Comparison of ENCODE assay signal across 17 mouse cellular contexts in the genomic region with DNA sequence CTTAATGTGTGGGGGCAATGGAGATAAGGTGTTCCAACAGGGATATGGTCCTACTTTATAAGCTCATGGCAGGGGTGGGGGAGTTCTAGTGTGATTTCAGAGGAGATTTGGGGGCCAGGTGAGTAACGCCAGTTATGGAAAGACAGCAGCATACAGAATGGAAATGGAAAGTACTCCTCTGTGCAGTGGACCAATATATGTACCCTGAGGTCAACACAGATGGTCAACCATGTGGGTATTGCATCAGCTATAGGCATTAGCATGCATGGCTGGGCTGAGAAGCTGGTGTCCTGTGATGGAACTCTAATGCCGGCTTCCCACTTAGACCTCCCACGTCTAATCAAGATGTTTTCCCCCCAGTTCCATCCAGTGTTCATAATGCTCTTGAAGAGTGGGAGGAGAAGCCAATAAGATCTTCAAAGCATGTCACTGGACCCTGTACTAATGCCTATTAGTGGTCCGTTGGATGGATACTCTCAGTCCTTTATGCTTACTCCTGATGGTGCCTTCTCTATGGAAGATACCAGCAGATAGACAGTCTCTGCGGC.
"Had no signal": no experiment of that assay in that cellular context is flagged by ENCODE, and none has a peak within 500 bp of the region (broad histone marks: within the 10 kb centered on the region; RNA-seq: fewer than 3 reads in every experiment).

No protein-coding gene starts in this region.

- H3K27ac ChIP-seq: midbrain, embryonic 10.5 days; midbrain, embryonic 12.5 days; neural tube, embryonic 13.5 days; neural tube, embryonic 15.5 days had no signal

- DNase-seq: lung, adult 18-20 months; lung, embryonic 14.5 days; lung, postnatal 10 days; lung, postnatal 4 days; midbrain, embryonic 14.5 days; right cerebral cortex, adult 18-20 months; right cerebral cortex, postnatal 25 days; right cerebral cortex, postnatal 4 days; spleen, adult 18-20 months; thymus, adult 18-20 months; thymus, postnatal 14 days; thymus, postnatal 36 days had no signal

- H3K4me3 ChIP-seq: midbrain, embryonic 10.5 days; midbrain, embryonic 12.5 days; myocyte; neural tube, embryonic 13.5 days; neural tube, embryonic 15.5 days had no signal

- H3K27me3 ChIP-seq: midbrain, embryonic 12.5 days; neural tube, embryonic 13.5 days; neural tube, embryonic 15.5 days had no signal

- H3K4me2 ChIP-seq: lung, embryonic 14.5 days; midbrain, embryonic 12.5 days; neural tube, embryonic 13.5 days; neural tube, embryonic 15.5 days had no signal

- H3K9me3 ChIP-seq: midbrain, embryonic 10.5 days; midbrain, embryonic 12.5 days; neural tube, embryonic 13.5 days; neural tube, embryonic 15.5 days had no signal

- H3K4me1 ChIP-seq: midbrain, embryonic 10.5 days; midbrain, embryonic 12.5 days had no signal

- H3K9ac ChIP-seq: lung, embryonic 14.5 days; midbrain, embryonic 12.5 days; neural tube, embryonic 13.5 days; neural tube, embryonic 15.5 days had no signal

- H3K36me3 ChIP-seq: midbrain, embryonic 10.5 days; midbrain, embryonic 12.5 days; neural tube, embryonic 13.5 days; neural tube, embryonic 15.5 days had no signal
